Mouse (Mus musculus) liver, postnatal 0 days (tissue): Measurements from ENCODE around the gene Arhgap1.

Source experiments
- CTCF ChIP-seq: sonication (generic); IDR thresholded peaks from 2 replicates; pipeline ENCODE4 v1.5.1; 2016; ENCODE audit warnings: antibody characterized with exemption, low read depth
- EP300 ChIP-seq: IDR thresholded peaks from 2 replicates; pipeline ENCODE4 v1.6.1; 2016; ENCODE audit warnings: antibody characterized with exemption, low read depth, mild to moderate bottlenecking

GRCm38 (mm10) chr2:91633334-91633977 is 16.2 kb upstream of the Arhgap1 start:
- TF ChIP-seq CTCF: no peak
- TF ChIP-seq EP300: no peak
